Mouse (Mus musculus) embryo, embryonic 10.5 days (tissue): ENCODE data around the gene Tmem160.

Experiments
- DNase-seq: peaks from one replicate; pipeline ENCODE4 v3.0.0-alpha.2; 2015; ENCODE audit warnings: low spot score

The Tmem160 gene

DNA sequence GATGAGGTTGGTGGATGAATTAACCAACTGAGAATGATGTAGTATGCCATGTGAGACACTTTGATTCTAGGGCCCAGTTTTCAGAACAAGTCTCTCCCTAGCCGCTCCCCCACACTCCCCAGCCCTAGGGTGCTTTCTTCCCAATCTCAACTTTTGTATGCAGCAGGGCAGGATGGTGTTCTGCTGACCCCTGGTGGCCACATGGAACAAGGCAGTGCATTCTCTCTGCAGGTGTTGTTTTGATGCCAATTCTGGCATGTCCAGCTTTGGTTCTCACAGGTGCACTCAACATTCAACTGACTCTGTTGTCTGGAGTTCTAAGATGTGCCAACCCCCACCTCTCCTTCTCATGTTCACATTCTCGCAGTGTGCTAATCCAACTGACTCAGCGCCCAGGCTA lies 39.2 kb downstream of the Tmem160 start:
- peak; percentile 74 for DNase-seq

DNA sequence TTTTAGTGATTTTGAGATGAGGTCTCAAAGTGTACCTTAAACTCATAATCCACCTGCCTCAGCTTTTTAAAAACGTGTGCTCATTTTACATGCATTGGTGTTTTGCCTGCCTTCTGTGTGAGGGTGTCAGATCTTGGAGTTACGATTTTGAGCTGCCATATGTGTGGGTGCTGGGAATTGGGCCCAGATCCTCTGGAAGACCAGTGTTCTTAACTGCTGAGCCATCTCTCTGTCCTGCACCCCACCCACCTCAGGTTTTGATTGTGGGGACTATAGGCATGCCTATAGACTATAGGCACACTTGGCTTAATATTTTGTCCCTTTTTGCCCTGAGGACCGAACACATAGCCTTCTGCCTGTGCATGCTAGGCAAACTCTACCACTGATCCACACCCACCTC lies 39.6 kb downstream of the Tmem160 start:
- no peak for DNase-seq

DNA sequence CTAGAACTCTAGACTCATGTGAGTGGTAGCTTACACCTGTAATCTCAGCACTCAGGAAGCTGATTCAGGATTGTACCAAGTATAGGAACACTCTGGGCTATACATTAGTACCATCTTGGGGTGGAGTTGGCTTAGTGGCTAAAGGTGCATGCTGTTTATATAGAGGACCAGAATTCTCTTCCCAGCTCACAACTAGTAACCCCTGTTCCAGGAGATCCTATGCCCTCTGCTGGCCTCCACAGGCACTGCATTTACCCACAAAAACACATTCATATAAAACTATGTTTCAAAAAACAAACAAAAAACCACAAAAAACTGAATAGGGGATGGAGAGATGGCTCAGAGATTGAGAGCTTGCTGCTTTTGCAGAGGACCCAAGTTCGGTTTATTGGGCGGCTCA lies 40.8 kb downstream of the Tmem160 start:
- DNase-seq: peak; percentile 55

DNA sequence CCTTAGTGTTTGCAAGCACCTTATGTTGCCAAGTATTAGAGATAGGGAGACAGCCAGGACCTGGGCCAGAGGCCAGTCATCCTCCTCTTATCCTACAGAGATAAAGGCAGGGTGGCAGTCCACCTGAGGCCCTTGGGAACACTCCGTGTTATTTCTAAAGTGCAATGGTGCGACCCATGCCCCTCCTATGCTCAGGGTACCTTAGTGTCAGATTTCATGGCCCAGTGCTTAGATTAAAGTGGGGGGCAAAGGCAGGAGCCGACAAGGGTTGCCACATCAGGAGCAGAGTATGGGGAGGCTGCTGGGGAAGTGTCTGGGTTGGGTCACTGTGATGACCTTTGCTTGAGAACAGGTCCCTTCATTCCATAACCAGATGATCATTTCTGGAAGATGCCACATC lies 43.7 kb downstream of the Tmem160 start:
- no peak for DNase-seq

DNA sequence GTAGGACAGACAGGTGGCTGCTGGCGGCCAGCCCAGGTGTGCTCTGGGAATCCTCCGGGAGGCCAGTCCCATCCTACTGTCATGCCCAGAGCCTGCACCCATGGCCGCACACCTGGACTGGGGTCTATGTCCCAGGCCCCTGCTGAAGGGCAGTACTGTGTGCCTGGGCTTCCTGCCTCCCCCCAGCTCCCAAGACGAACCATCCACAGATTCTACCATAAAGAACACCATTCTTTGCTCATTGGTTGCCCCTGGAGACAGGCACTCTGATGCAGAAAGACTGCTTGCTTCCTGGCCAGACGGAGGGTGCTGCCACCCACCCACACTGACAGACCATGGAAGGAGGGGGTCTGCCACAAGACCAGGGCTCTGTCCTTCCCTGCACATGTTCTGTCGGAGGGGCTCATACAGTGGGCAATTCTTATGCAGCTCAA lies 47.1 kb downstream of the Tmem160 start:
- DNase-seq: no peak

DNA sequence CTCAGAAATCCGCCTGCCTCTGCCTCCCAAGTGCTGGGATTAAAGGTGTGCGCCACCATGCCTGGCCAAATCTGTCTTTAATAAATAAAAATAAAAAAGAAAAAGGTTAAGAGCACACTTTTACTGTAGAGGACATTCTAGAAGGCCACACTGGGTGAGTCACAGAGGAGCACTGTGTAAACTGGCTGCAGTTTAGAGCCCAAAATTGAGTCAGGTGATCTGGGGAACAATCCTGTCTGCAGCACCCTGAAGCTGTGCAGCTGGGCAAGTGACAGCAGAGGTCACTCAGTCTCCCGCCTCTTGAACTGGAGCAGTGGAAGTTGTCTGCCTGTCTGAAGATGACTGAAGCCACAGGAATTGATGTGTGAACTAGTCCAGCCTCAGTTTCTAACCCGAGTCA lies 49.0 kb downstream of the Tmem160 start:
- DNase-seq: no peak

DNA sequence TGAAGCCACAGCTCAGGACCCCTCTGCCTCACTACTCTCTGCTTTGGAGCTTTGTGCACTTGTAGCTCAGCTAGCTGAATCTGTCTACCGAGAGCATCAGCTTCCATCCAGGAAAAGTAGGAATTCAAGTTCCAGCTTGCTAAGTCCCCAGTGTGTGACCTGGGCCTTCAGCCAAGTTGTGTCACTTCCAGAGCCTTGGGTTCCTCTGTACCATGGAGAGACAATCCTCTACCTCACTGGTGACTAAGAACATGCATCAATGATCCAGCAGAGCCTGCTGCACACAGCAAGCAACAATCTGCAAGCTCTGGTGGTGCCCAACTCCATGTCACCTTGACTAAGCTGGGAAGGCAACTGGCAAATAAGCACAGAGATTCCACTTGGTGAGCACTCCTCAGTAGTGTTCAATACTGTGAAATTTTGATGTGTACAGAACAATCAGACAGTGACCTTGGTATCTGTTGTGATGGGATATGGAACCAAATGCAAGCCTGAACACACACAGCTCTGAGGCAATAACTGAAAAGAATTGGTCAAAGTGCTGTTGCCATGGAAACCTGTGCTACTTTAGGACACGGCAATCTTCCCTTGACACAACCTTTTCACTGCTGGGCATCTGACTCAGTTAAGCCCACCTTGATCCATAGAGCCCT lies 52.1 kb downstream of the Tmem160 start:
- DNase-seq: no peak
